Mouse (Mus musculus): ENCODE results near the gene Kcnc1.

- TF ChIP-seq CTCF (conservative IDR thresholded peaks at IDR 0.05; ENCODE audit: insufficient read depth, insufficient read length, low read depth, low read length), result no peak
- TF ChIP-seq POLR2A (IDR thresholded peaks at IDR 0.05; ENCODE audit: low read depth, low read length), result no peak
These were observed 63.4 kb downstream of the Kcnc1 start for GRCm38 (mm10) chr7:46459605-46460245.
